Mouse (Mus musculus) mature B cell (primary cell): Measurements from ENCODE around the gene Grm7.

Experiments
- in situ Hi-C: fragments of 300-500 bp; cut with MboI; formaldehyde crosslinking; loops from 2 replicates; pipeline ENCODE4 v1.14.3; 2019

Gene Grm7

DNA sequence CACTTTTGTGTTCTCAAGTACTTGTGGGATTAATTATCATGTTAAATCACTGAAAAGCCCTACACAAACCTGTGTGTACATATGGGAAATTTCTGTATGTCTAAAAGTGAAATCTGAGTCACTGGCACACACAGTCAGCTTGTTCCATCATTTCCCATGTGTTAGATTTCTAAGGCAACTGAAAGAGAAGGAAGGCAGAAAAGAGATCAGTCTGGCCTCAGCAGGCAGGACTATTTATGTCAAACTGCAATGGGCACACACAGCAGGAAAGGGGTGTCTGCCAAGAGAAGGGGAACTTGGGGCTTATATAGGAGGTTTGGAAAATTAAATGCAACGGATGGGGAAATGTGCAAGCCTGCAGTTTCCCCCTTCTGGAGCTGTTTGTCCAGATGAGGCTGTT lies 913.2 kb downstream of the Grm7 start:
- in situ Hi-C loops, result no loop called here

DNA sequence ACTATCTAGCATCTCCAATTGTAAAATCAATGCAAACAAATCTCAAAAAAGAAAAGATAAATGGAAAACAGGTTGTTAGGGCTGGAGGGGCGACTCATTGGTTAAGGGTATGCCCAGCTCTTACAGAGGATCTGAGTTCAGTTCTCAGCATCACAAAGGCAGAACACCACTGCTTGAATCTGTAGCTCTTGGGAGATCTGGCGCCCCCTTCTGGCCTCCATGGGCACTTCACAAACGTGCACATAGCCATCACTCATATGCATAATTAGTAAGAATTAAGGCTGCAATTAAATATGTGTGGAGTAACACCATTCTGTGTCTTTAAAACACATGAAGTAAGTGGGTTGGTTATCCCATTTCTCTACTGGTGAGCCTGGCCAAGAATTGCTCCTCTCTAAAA lies 914.1 kb downstream of the Grm7 start:
- in situ Hi-C loops, result no loop called here

DNA sequence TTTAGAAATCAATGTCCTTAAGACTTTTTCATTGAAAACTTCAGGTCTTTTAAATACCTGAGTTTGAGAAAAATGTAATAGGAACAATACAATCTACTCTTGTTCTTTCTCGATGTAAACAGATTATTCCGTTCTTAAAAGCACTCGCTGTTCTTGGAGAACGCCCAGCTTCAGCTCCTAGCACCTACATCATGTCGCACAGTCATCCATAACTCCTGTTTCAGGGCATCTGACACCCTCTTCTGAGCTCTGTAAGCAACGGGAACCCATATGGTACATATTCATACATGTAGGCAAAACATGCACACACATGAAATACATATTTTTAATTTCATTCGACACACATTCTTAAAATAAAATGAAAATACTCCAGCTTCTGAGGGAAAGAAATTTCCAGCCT lies 916.0 kb downstream of the Grm7 start:
- in situ Hi-C loops, result no loop called here

DNA sequence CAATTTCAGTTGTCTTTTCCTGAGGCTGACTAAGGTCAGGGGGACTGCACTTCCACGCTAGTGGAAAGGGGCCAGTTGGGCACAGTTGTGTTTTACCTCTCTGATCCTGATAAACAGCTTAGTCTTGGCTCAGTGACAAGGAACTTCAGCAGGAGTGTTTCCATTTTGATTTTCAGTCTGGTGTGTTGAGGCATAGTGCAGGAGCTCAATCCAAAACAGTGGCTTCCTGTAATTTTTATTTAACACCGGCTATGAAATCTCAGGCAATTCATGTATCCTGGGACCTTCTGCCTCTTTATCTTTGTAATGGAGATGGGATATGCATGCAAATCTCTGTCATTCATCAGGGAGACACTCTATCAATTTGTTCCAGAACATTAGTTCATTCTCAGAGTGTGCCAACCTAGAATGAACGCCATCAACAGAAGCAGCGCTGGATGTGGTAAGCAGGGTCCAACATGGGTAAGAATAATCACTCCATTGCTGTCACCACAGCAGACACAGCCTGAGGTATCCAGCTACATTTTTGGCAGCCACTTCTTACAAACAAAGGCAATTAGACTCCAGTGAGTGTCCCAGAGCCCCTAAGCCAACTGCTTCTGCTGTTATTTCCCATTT lies 926.2 kb downstream of the Grm7 start:
- in situ Hi-C loops, result no loop called here

GRCm38 (mm10) chr6:111584851-111585250 lies 939.5 kb downstream of the Grm7 start:
- in situ Hi-C loops, result no loop called here

GRCm38 (mm10) chr6:111587572-111587971 lies 942.2 kb downstream of the Grm7 start:
- in situ Hi-C loops, result no loop called here

GRCm38 (mm10) chr6:111601892-111602654 lies 956.7 kb downstream of the Grm7 start:
- in situ Hi-C loops, result no loop called here

DNA sequence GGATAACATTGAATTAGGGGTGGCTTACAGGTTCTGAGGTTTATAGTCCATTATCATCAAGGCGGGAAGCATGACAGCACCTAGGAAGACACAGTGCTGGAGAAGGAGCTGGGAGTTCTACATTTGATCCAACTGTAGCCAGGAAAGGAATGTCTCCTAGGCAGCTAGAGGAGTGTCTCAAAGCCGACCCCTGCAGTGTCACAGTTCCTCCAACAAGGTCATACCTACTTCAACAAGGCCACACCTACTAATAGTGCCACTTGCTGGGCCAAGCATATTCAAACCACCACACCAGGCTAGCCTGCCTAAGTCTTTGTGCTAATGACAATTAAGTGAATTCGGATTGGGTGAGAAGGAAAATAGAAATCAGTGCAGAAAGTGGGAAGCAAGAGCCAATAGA lies 965.0 kb downstream of the Grm7 start:
- in situ Hi-C loops, result no loop called here

DNA sequence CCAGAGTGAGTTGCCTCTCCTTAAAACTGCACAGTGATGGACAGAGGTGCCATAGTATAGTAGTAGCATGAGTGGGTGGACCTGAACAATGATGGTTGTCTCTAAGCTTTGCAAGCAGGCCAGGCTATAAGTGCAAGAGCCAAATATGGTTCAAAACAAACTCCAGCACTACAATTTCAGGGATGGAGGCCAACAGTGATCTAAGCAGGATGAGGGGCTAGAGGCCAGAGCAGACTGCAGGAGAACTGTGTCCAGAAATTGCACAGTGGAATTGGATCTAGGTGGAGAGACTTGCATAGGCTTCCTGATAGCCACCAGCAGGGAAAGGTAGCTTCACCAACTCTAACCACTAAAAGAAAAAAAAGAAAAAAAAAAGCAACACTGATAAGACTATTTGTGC lies 968.5 kb downstream of the Grm7 start:
- in situ Hi-C loops, result no loop called here
